Mouse (Mus musculus): Measurements from ENCODE around the gene Secisbp2l. TPM values are rescaled to one million over a fixed set of nuclear protein-coding genes. Genes with fewer than 3 reads are reported as not detected.

Gene Secisbp2l
- total and polyA plus RNA-seq, 3 experiments, result 8.7 to 15.1 (median 8.9) TPM

DNA sequence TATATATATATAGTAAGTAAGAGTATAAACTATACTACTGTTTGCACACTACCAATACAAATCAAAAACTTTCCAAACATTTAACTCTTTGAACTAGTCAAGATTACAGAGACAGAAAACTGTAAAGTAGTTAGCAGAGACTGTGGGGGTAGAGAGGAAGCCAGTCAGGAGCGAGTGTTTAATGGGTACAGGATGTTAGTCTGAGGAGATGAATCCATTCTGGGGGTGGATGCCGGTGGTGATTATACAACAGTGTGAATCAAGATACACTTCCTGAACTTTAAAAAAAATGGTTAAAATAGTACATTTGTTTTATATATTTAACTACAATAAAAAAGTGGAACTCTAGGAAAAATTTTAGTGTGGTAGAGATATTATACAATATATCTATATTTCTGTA lies 90.7 kb downstream of the Secisbp2l start:
- in situ Hi-C loops (cut with MboI; ENCODE audit: low pct_ligation_motif_present, low pct_unique_long_range_greater_than_20kb, low sequenced_read_pairs), result no loop called here
- Histone ChIP-seq H3K79me2 (replicated peaks; ENCODE audit: control insufficient read depth, extremely low read depth, insufficient read depth, poor library complexity, severe bottlenecking) (no peaks in the 10 kb centered on the region), H3K4me1 (ENCODE audit: control insufficient read depth in 1 of 2, insufficient read depth in 2 of 2) (no peaks in the 10 kb centered on the region), H3K9ac (ENCODE audit: insufficient read depth, low read depth) (no peak overlapping the region), H3K9me3 (replicated peaks; ENCODE audit: low read length) (peaks cover 2% of the 10 kb centered on the region), H3K27me3 (replicated peaks) (no peaks in the 10 kb centered on the region), H3K4me2 (ENCODE audit: insufficient read depth, low read depth, poor library complexity, severe bottlenecking) (no peak overlapping the region), H3K36me3 (replicated peaks in 1 of 2; ENCODE audit: control insufficient read depth in 1 of 2, insufficient read depth in 1 of 2, low read length in 1 of 2) (no peaks in the 10 kb centered on the region), H3K4me3 (replicated peaks in 1 of 3; ENCODE audit: low read depth in 2 of 3, low read length in 2 of 3, poor library complexity in 1 of 3) (no peak overlapping the region), H3K27ac (ENCODE audit: insufficient read depth, low read depth) (no peak overlapping the region)
- DNase-seq (ENCODE audit: extremely low read depth), result no peak
- dilution Hi-C loops (cut with MboI; ENCODE audit: extremely low pct_ligation_motif_present, extremely low pct_unique_long_range_greater_than_20kb, low sequenced_read_pairs), result no loop called here
- no peak for TF ChIP-seq CHD2 (IDR thresholded peaks at IDR 0.05; ENCODE audit: low read length)
- TF ChIP-seq TBP (conservative IDR thresholded peaks at IDR 0.05; ENCODE audit: low read depth, low read length), result no peak

Other genes with a start within 250 kb of the Secisbp2l start
- 8.9 and 10.2 TPM in 2 replicates for gene Cep152, start 157.8 kb downstream of the Secisbp2l start, total RNA-seq (2012; rRNA removed)
- 7.4 and 7.7 TPM in 2 replicates for gene Cep152, start 157.8 kb downstream of the Secisbp2l start, total RNA-seq (2014; rRNA removed)
- 8.4 and 8.8 TPM in 2 replicates for gene Cep152, start 157.8 kb downstream of the Secisbp2l start, polyA plus RNA-seq (2012; ENCODE audit: insufficient read length, low read depth)
- gene Eid1, start 109.8 kb downstream of the Secisbp2l start, total RNA-seq (2012; rRNA removed), result 15.4 and 17.0 TPM in 2 replicates
- gene Eid1, start 109.8 kb downstream of the Secisbp2l start, total RNA-seq (2014; rRNA removed), result 39.8 and 43.2 TPM in 2 replicates
- gene Eid1, start 109.8 kb downstream of the Secisbp2l start, polyA plus RNA-seq (2012; ENCODE audit: insufficient read length, low read depth), result 20.4 and 22.7 TPM in 2 replicates
- 0.97 and 1.1 TPM in 2 replicates for gene Shc4, start 58.7 kb downstream of the Secisbp2l start, total RNA-seq (2012; rRNA removed)
- 0.21 and 0.23 TPM in 2 replicates for gene Shc4, start 58.7 kb downstream of the Secisbp2l start, total RNA-seq (2014; rRNA removed)
- gene Shc4, start 58.7 kb downstream of the Secisbp2l start, polyA plus RNA-seq (2012; ENCODE audit: insufficient read length, low read depth), result 0.10 and 0.37 TPM in 2 replicates
- gene Galk2, start 76.2 kb upstream of the Secisbp2l start, total RNA-seq (2012; rRNA removed), result 40.2 and 41.8 TPM in 2 replicates
- gene Galk2, start 76.2 kb upstream of the Secisbp2l start, total RNA-seq (2014; rRNA removed), result 59.9 and 63.3 TPM in 2 replicates
- 36.7 and 40.4 TPM in 2 replicates for gene Galk2, start 76.2 kb upstream of the Secisbp2l start, polyA plus RNA-seq (2012; ENCODE audit: insufficient read length, low read depth)
- gene Cops2, start 76.3 kb upstream of the Secisbp2l start, total RNA-seq (2012; rRNA removed), result 63.5 and 68.6 TPM in 2 replicates
- gene Cops2, start 76.3 kb upstream of the Secisbp2l start, total RNA-seq (2014; rRNA removed), result 313 and 408 TPM in 2 replicates
- gene Cops2, start 76.3 kb upstream of the Secisbp2l start, polyA plus RNA-seq (2012; ENCODE audit: insufficient read length, low read depth), result 124 and 145 TPM in 2 replicates

Data from CH12.LX (cell line).